Mouse (Mus musculus): ENCODE data around the gene Tln2. TPM values are rescaled to one million over a fixed set of nuclear protein-coding genes. Genes with fewer than 3 reads are reported as not detected.
"Not testable (repeated sequence)": the region's sequence is repeated elsewhere in the genome, so short reads cannot be mapped to it uniquely, and the experiment has no call there.

The Tln2 gene
- total RNA-seq, 2 experiments from 2014 or later: 119 to 122 TPM

DNA sequence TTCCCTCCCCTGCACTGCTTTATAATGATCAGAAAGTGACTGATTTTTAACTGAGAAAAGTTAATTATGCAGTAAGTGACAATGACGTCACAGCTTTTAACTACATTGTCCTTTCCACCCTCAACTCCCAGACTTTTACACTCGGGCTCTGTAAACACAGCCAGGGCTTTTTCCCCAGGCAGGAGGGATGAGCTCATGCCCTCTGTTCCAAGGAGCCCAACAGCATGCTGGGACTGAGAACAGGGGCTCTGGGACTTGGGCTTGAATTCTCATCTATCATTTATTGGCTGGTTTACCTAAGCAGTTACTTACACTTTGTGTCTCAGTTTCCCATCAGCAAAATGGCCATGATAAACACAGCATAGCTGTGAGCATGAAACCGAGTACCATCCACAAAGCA, 259.2 kb downstream of the Tln2 start:
- no peak for DNase-seq (ENCODE audit: low spot score in 2 of 2)
- intact Hi-C loops (cut with DNase I): no loop called here

DNA sequence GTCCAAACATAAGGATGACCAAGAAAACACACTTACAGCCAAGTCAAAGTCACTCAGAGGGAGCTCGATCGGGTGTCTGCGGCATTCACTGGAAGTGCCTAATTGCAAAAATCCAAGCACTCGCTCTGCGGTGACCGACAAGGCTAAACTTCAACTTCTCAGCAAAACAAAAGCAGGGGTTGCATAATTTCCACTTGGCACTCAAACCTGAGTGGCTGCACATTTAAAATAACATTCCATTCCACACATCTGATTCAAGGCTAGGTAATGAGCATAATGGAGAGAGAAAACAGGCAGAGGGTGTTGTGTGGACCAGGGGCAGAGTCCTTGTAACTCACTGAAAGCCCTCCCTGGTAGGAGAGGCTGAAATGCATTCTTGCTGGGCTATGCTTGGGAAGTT, 260.3 kb downstream of the Tln2 start:
- DNase-seq (ENCODE audit: low spot score in 2 of 2): no peak
- intact Hi-C loops (cut with DNase I): no loop called here

DNA sequence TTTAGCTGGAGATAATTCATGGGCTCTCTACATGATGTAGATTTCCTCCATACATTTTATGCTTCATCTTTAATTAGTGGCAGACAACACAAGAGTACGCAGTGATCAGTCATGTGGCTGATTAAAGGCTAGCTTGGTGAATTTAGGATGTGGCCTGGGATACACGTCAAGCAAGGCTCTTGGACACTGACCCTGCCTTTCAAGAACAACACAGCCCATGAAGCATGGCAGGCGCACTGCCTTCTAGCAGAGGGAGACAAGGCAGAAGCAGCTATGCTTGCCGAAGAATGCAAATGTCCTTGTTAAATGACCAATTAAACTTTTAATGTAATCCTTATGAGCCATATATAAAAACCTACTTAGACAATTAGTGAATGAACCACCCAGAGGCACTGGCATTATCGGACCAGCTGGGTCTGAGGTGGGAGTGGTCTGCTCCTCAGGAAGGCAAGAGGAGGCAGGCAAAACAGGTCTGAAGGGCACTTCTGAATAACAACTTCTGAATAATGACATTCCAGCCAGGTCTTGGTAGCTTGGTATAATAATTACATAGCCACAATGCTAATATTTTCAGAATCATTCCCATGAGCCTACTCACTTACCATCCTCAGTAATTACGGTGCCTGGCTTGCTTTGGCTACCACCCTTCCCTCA, 262.1 kb downstream of the Tln2 start:
- intact Hi-C loops (cut with DNase I): no loop called here
- no peak for DNase-seq (ENCODE audit: low spot score in 2 of 2)

DNA sequence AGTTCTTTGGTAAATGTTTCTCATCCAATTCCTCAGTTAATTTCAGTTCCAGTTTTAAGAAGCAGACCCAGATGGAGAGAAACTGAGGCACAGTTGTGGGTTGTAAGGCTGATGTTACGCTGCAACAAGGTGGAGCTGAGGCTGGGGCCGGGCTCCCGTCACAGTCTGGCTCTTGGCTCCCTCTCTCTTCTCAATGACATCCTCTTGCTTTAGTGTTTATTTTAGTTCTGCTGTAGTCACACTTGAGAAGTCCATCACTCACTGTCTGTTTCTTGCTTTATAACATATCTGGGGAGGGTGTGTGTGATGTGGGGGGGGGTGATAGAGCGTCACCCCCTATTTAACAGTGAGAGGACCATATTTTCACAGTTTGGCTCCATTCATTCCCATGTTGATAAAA, 272.0 kb downstream of the Tln2 start:
- no peak for DNase-seq (ENCODE audit: low spot score in 2 of 2)
- intact Hi-C loops (cut with DNase I): no loop called here

DNA sequence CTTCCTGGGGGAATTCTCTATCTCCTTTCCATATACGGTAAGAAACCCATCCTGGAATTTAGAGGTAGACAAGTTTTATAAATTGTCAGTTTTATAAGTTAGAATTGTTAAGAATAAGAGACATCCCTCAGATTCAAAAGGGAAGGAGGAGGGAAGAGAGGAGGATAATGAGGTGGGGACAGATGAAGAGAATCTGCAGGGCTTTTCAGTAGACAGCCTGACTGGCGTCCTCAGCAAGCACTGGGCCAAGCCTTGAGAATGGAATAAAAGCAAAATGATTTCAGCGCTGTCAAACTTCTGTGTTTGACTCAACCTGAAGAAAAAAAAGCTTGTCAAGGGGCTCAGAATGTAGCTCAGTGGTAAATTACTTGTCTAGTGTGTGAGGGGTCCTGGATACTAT, 272.7 kb downstream of the Tln2 start:
- no peak for DNase-seq (ENCODE audit: low spot score in 2 of 2)
- intact Hi-C loops (cut with DNase I): no loop called here

DNA sequence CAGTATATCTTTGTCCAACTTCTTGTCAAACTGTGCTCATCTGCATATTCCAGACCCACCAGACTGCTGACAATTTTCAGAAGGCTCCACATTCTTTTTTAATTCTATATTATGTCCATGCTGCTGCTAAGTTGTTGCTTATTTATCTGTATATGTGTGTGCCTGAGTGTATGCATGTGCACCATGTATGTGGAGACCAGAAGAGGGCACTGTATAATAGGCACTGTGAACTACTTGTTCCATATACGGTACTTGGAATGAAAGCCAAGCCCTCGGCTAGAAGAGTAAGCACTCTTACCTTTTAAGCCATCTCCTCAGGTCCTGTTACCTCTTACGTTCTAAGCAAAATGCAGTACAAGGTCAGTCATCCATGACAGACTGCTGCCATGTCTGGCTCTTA, 274.0 kb downstream of the Tln2 start:
- no peak for DNase-seq (ENCODE audit: low spot score in 2 of 2)

DNA sequence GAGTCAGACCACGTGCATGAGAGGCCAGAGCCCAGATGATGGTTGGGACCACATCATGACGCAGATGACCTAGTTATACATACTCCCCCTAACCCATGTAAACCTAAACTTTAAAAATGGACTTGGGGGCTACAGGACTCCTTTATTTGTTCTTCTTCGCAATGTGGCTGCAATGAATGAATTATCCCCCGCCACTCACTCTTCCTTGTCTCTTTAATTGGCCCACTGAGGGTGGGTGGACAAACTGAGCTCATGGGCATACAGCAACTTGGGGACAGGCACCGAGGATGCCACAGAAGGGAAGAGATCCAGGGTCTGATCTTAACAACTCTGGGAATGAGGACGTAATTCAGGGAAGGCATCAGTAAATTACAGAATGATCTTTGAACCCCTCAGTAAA, 277.7 kb downstream of the Tln2 start:
- no peak for DNase-seq (ENCODE audit: low spot score in 2 of 2)
- intact Hi-C loops (cut with DNase I): no loop called here

More for the DNA sequence above, 274.0 kb downstream of the Tln2 start:
- intact Hi-C loops (cut with DNase I): no loop called here

DNA sequence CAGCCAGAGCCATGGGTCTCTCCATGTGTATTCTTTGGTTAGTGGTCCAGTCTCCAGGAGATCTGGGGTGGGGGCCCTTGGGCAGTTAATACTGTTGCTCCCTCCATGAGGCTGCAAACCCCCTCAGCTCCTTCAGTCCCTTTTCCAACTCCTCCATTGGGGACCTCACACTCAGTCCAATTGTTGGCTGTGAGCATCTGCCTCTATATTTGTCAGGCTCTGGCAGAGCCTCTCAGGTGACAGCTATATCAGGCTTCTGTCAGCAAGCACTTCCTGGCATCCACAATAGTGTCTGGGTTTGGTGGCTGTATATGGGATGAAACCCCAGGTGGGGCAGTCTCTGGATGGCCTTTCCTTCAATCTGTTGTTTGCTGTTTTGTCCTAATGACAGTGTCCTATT, 279.2 kb downstream of the Tln2 start:
- intact Hi-C loops (cut with DNase I); DNase-seq (ENCODE audit: low spot score in 2 of 2): not testable (repeated sequence)

DNA sequence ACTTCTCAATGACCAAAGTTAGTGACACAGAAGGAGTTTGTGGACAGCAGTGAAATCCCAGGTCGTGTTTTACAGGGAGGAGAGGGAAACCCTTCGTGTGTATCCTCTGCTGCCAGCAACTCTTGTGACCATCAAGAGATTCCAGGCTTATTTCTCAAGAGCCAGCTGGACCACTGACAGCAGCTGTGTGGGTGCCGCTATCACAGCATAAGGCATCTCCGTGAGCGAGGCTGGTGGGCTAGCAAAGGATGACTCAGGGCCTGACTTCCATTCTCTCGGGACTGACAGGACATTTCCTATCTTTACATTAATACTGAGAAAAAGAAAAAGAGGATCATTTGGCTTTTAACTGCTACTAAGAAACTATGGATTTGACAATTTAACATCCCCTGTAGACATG, 283.1 kb downstream of the Tln2 start:
- peak; percentile 43 to 62 for DNase-seq (ENCODE audit: low spot score in 2 of 2)
- intact Hi-C loops (cut with DNase I): no loop called here

DNA sequence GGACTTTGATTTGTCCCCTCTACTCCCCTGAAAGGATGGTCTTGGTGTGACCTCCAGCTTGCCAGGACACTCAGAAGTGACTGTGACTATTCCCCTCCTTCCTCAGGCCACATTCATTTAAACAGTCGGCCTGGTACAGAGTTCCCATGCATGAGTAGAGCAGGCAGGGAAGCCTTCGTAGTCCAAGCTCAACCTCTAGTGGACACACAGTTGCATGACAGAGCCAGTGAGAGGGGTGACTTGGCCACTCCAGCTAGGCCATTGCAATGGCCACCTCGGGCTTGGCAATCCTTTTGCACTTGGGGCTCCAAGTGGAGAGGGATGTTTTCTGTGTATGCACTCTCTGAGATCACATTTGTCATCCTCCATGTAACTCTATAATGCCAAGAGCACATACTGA, 285.2 kb downstream of the Tln2 start:
- intact Hi-C loops (cut with DNase I): loop anchor here (5.0 kb wide), 1 partner anchor 232 kb away; no protein-coding TSS in a partner anchor
- DNase-seq (ENCODE audit: low spot score in 2 of 2): no peak

DNA sequence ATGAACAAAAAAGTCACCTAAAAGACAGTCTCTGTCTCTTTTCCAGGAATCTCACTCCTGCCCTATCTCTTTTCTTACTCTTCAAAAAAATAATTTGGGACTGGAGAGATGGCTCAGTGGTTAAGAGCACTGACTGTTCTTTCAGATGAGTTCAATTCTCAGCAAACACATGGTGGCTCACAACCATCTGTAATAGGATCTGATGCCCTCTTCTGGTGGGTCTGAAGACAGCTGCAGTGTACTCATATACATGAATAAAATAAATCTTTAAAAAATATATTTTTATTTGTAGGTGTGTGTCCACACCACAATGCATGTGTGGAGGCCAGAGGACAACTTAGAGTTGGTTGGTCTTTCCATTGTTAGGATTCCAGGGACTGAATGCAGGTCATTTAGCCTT, 286.1 kb downstream of the Tln2 start:
- intact Hi-C loops (cut with DNase I): loop anchor here (5.0 kb wide), 1 partner anchor 231 kb away; no protein-coding TSS in a partner anchor
- DNase-seq (ENCODE audit: low spot score in 2 of 2): no peak

DNA sequence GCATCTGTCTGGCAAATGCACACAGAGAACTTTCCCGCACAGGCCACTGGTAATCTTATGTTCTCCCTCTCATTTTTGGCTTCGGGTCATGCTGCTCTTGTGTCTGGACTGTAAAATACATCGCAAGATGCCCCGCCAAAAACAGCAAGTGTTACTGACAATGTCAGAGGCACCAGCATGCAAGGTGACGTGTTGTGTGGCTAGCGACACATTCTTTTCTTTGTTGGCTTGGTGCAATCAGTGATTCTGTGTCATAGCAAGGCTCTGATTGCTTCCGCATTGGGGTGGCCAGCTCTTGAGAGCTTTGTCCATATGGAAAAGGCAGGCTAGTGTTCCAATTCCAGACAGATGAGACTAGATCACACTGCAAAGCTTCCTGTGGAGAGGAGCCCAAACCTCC, 288.8 kb downstream of the Tln2 start:
- DNase-seq (ENCODE audit: low spot score in 2 of 2): no peak
- intact Hi-C loops (cut with DNase I): loop anchor here (5.0 kb wide), 1 partner anchor 228 kb away; no protein-coding TSS in a partner anchor

DNA sequence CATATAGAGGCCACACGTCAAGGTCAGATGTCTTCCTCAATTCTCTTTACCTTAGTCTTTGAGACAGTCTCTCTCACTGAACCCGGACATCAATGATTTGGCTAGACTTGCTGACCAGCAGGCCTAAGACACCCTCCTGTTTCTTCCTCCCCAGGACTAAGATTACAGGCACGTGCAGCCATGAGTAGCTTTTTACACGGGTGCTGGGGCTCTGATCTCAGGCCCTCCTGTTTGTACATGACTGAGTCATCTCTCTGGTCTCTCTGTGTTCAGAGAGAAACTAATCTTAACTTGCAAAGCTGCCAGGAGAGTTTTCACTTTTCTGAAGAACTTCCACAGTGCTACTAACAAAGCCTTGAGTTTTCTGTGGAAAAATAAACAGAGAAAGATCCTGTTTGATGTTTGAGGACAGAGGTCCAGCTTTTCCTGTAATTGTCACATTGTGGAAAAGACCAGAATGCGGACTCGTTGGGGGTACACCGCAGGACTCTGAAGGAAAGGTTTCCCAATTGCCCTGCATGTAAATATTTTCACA, 289.4 kb downstream of the Tln2 start:
- no peak for DNase-seq (ENCODE audit: low spot score in 2 of 2)
- intact Hi-C loops (cut with DNase I): loop anchor here (5.0 kb wide), 1 partner anchor 228 kb away; no protein-coding TSS in a partner anchor

DNA sequence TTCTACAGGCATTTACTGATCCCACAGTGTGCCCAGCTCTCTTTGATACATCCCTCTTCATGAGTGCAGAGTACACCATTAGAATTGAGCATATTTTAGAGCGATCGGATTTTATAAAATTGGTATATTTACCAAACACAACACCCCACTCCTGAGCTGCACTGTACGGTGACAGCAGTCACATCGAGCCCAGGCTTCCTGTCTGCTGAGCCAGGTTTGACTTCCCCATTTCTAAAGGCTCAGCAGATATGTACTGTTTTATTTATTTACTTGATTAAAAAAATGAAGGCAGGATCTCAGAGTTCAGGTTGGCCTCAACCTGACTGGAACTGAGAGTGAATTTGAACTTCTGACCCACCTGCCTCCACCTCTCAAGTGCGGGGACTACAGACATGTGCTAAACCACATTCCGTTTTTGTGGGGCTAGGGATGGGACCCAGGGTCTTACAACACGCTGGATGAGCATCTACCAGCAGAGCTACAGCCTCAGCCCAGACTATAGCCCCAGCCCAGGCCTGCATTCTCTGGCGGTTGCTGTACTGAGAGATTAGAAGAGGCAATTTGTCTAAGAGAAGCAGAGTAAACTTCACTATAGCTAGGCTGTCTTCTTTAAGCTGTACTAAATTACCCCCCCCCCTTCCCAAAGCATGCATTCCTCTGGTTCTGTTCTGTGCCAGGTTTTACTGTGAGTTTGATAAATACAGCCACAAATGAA, 292.1 kb downstream of the Tln2 start:
- no peak for DNase-seq (ENCODE audit: low spot score in 2 of 2)
- intact Hi-C loops (cut with DNase I): no loop called here

DNA sequence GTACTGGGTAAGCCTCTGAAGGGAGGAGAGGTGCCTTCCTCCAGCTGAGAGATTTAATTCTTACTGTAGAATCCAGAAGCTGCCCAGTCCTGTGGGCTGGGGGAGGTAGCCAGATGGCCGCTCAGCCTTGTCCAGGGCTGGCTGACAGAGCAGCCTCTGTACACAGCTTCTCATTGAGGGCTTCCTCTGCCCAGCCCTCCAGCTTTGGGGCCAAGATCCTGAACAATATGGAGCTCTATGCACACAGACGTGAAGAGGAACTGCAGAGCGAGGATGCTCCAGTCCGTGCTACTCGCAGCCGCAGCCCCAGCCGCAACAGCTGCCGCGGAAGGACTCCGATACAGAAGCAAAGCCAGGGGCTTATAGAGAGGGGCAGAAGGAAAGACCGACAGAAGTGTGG, 294.0 kb downstream of the Tln2 start:
- peak; percentile 28 to 52 for DNase-seq (ENCODE audit: low spot score in 2 of 2)
- intact Hi-C loops (cut with DNase I): no loop called here

DNA sequence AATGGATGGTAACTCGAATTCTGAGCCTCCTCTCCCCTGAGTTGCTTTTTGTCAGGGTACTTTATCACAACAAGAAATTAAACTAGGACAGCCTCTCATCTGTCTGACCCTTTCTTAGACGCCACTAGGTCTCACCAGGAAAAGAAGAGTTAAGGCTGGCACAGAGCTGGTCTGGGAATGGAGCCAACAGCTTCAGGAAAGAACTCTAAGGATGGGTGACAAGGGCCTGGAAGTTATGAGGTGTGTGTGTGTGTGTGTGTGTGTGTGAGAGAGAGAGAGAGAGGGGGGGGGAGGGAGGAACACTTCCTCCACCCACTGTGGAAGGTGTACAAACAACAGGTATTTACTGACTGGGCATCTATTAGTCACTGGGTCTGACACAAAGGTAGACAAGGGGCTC, 294.6 kb downstream of the Tln2 start:
- intact Hi-C loops (cut with DNase I): no loop called here
- DNase-seq (ENCODE audit: low spot score in 2 of 2): peak in 1 of 2 experiments; percentile 28

DNA sequence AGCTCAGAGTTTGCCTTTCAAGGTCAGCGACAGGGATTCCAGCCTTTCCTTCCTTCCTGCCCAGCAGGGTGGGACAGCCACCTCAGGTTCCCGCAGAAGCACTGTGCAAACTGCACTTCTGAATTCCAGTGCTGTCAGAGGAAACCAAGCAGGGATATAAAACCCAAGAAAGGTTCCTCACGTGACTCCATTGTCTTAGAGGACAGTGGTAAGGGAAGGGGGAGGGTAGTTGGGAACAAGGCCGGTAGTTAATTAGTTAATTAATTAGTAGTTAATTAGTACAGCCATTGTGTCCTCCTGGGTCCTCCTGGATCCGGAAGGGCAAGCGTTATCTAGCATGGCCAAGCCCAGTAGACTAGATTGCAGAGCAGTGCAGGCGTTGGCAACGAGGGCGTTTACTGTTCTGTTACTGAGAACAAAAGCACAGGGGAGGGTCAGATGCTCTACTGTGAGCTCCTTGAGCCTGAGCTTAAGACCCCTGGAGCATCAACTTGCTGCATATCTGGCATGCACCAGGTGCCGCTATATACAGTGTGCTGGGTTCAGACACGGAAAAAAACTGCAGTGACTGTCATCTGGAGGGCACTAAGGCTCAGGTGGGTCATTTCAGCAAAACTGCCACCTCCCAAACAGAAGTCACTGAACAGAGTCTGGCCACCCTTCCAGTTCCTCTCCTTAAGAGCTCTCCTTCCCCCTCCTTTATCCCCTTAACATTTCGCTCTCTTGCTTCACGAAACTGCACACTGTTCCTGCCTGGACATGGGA, 298.5 kb downstream of the Tln2 start:
- DNase-seq (ENCODE audit: low spot score in 2 of 2): no peak
- intact Hi-C loops (cut with DNase I): no loop called here

DNA sequence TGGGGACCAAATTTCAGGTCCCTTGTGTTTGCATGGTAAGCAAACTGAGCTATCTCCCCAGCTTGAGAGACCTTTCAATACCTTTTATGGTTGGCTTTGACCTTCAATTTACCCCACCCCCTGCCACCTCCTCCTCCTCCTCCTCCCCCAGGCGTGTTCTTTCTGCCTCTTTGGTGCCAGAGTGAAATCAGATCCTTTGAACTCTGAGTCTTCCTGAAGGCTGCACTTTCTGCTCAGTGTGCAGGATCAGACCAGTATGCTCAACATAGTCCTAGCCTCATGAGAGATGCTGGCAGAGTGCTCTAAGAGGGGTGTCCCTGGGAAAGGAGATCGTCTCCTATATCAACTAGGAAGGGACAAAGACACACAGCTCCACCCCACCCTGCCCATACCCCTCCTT, 309.4 kb downstream of the Tln2 start:
- intact Hi-C loops (cut with DNase I): no loop called here

DNA sequence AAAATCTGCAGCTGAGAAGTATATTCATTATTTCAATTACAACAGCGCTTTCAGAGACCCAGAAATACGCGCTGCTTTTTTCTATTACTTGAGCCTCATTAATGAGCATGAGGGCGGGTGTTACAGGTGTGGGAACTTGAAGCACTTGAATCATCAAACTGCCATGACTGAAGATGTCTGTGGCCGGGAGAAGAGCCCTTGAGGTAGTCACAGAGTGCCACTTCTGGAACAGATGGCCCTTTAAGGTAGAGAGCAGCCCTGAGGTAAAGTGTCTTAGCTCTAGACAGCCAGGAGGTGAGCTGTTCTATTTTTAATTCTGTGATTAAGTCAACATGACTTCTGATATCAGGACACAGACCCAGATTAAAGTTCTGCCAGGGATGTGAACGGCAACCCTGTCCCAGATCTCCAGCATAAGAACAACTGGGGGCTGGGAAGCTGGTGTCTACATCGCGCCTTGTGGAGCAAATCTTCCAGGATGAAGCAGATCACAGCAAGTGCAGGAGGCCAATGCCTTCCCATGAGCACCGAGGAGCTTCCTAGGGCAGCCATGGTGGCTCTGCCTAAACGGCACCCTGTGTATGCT, 312.0 kb downstream of the Tln2 start:
- intact Hi-C loops (cut with DNase I): no loop called here
- no peak for DNase-seq (ENCODE audit: low spot score in 2 of 2)

More for the DNA sequence above, 309.4 kb downstream of the Tln2 start:
- DNase-seq (ENCODE audit: low spot score in 2 of 2): no peak

DNA sequence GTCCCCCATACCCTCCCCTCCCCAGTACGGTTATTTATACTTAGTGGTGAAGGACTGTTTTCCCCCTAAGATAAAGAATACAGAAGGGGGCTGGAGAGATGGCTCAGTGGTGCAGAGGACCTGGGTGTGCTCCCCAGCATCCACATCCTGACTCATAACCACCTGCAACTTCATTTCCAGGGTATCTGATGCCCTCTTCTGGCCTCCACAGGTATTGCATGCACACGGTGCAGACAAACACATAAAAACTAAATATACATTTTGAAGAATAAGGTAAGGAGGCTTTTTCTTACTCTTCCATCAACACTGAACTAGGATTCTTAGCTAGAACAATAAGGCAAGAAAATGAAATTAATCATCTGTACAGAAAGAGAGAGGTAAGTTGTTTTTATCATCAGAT, 314.2 kb downstream of the Tln2 start:
- intact Hi-C loops (cut with DNase I): no loop called here
- no peak for DNase-seq (ENCODE audit: low spot score in 2 of 2)
